Mouse (Mus musculus): ENCODE data around the gene Htr1d.

Htr1d gene

DNA sequence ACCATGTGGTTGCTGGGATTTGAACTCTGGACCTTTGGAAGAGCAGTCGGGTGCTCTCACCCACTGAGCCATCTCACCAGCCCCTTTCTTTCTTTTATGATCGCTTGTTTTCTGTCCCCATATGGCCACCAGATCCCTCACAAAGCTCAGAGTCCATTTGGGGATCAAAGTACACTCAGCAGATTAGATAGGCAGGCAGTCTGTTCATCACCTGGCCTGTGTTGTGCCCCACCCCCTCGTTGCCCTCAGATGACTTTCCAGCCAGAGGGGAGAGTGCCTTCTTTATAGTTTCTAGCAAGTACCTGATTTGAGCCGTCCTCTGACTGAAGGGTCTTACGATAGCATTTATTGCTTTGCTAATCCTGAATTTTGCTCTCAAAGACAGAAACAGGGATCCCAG, 29.5 kb downstream of the Htr1d start:
- DNase-seq: no peak

DNA sequence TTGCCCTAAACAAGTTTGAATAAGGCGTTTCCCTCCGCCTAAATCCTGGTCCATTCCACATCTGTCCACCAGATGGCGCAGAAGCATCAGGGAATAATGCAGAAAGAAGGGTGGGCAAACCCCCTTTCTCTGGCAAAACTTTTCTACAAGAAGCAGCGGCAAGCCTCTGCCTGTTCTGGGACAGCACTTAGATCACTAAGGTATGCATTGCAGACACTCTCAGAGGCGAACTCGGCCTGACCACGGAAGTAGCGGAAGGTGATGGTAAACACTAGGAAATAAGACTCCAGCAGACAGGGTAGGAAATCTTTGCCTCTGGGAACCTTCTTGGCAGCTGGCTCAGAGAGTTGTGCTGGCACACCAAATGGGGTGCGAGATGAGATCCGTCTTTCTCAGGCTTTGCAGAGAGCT, 31.5 kb downstream of the Htr1d start:
- peak; percentile 77 for DNase-seq

- DNase-seq: peak; percentile 51
These were observed 33.3 kb downstream of the Htr1d start for GRCm38 (mm10) chr4:136456516-136457218.

GRCm38 (mm10) chr4:136458276-136458675, 35.0 kb downstream of the Htr1d start:
- DNase-seq: no peak

GRCm38 (mm10) chr4:136459210-136459609, 35.9 kb downstream of the Htr1d start:
- no peak for DNase-seq

DNA sequence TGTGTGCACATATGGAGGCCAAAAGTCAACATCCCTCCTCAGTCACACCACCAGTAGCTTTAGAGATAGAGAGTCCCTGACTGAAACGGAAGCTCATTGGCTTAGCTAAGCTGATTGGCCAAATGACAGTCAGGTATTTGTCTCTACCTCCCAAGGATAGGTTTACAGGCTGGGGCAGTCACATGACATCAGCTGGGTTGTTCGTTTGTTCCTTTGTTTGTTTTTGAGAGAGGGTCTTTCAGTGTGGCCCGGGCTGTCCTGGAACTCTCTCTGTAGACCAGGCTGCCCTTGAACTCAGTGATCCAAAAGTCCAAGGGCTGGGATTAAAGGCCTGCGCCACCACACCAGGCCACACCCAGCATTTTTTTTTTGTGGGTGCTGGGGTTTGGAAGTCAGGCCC, 37.9 kb downstream of the Htr1d start:
- DNase-seq: no peak

DNA sequence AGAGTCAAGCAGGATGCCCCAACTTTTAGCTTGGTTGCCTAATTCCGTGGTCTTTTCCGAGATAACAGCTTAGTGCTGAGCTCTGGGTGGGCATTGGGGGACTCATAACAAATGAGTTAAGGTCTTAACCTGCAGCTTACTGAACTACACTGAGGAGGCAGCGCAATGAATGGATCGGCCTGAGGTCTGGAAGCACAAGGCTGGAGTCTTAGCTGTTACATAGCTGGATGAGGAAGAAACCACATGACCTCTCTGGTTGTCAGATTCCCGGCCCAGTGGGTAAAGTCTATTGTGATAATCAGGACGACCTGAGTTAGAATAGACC, 38.4 kb downstream of the Htr1d start:
- peak; percentile 63 for DNase-seq

DNA sequence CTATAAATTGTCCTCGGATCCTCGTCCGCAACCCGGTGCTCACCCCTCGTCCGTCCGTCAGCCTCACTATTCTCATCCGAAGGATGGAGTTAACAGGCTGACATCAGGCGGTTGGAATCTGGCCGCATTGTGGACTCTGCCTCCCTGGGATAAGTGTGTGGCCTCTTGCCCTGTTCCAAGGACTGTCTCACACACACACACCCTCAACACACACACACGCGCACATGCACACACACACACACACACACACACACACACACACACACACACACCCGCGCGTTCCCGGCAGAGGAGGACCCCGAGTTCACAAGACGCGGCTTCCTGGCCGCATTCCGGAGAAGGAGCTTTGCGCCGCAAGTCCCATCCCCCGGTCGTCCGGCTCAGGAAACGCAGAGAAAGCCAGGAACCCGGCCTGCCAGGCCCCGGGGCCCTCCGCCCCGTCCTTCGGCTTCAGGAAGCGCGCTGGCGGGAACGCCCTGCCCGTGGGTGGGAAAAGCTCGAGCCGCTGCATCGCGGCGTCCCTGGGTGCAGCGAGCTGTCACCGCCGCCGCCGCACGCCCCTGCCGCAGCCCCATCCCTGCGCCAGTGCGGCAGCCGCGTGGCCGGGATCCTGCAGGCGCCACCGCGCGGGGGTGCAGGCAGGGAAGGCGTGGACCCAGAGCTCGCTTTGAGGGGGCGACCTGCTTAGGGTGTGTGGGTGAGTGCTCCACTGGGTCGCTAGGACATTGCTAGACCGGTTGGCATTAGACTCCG, 38.9 kb downstream of the Htr1d start, which contains the start of gene 6030445D17Rik:
6030445D17Rik (plus strand) TSS at position 165 of the 753 bp plus-strand sequence.
- DNase-seq: peak; percentile 70

GRCm38 (mm10) chr4:136462839-136463178, 39.5 kb downstream of the Htr1d start:
- no peak for DNase-seq

GRCm38 (mm10) chr4:136463436-136463835, 40.1 kb downstream of the Htr1d start:
- peak; percentile 31 for DNase-seq

GRCm38 (mm10) chr4:136466226-136466625, 42.9 kb downstream of the Htr1d start:
- DNase-seq: peak; percentile 89

DNA sequence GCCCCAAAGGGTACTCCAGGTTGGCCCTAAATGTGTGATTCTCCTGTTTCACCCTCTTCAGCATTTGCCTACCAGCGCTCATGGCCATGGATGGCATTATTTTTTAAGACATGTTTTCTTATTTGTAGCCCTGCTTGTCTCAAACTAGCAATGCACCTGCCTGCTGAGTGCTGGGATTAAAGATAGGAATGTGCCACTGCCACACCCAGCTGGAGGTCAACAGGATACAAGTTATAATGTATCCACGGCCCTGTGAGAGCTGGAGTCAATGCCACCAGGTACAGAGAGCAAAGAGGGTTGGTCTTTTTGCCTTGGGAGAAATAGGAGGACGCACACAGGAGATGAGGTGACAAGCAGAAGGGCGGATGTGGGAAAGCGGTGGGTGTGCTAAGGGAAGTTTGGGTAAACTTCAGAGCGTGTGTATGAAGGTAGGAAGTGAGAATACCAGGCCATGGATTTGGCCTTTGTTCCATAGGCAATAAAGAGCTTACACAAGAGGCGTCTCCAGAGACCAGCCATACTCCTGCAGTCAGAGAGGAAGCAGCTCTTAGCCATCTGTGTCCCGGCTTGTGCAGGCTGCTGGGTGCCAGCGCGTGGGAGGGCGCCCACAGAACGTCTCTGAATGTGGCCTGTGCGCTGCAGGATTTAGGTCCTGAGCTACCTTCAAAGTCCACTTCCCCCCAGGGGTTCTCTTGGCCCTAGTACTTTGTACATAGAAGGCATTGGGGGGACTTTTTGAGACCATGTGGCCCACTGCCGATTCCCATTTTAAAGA, 45.4 kb downstream of the Htr1d start:
- DNase-seq: peak; percentile 61

GRCm38 (mm10) chr4:136469371-136469903, 46.1 kb downstream of the Htr1d start, which contains the start of gene Luzp1:
TSS of gene Luzp1 (plus strand) at chr4:136469761.
- peak; percentile 98 for DNase-seq

DNA sequence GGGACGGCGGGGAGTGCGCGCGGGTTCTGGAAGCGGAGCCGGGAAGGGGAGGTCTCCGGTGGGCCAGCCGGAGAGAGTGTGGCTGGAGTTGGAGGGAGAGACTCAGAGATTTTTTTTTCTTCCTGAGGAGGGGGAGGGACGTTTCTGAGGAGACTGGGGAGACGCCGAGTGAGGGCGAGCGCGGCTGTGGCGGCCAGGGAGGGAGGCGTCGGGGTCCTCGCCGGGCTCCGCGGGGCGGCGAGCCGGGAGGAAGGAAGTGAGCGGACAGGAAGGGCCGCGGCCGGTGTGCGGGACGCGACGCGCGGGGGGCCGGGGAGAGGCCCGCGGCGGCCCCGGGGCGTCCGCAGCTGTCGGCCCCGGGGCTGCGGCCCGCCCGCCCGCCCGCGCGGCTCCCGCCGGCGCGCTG, 46.6 kb downstream of the Htr1d start:
- DNase-seq: no peak

DNA sequence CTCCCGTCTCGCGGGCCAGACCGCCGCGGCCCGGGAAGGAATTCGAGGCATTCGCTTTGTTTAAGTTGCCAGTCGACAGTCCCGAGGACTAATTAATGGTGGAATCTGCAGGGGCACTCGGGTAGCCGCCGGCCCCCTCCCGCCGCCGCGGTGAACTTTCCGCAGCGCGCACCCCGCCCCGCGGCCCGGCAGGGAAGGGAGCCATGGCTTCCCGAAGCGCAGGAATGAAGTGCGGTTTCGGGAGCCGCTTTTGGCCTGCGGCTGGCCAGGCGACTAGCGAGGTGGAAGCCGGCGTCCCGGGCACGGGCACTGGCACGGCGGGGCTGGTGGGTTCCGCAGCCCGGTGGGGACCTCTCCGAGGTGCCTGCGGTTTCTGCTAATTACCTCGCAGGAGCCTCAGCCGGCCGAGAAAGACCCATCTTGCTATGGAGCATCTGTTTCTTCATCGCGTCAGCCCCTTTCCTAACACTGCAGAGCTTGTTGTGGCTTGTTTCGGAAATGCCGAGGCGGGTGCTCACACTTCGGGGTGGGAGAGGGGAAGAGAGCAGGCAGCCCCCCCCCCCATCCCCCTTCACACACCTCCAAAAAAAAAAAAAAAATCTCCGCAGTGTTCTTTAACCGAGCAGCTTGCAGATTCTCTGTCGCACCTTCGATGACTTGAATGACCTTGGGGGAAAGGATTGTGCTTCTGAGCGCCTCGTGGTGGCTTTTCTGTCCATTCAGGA, 47.2 kb downstream of the Htr1d start:
- peak; percentile 61 for DNase-seq

DNA sequence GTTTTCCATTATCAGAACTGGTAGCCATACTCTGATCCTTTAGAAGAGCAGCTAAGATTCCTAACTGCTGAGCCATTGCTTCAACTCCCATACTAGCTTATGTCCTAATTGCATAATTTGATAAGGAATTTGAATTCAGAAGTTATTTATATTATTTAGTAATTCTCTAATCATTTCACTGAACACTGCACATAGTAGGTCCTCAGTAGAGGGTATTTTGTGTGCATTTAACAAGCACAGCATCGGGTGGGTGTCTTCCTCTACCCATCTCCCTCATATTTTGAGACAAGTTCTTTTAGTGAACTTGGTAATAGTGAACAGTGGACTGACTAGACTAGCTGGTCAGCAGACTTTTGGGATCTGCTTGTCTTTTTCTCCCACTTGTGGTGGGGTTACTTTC, 53.4 kb downstream of the Htr1d start:
- no peak for DNase-seq

DNA sequence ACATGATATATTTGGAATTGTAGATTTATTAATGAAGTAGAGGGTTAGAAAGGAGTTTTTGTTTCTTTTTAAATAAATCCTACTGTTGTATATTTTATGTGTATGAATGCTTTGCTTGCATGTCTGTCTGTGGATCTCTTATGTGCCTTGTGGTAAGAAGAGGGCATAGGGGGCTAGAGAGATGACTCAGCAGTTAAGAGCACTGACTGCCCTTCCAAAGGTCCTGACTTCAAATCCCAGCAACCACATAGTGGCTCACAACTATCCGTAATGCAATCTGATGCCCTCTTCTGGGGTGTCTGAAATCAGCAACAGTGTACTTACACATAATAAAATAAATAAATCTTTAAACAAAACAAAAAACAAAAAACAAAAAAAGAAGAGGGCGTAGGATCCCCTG, 63.2 kb downstream of the Htr1d start:
- DNase-seq: no peak

Data from cerebellum, adult 9-10 months (tissue).